Mouse (Mus musculus) adrenal gland, postnatal 4 days (tissue): ENCODE results near the gene Med24. TPM values are rescaled to one million over a fixed set of nuclear protein-coding genes. Genes with fewer than 3 reads are reported as not detected.

Source experiments
- total RNA-seq, 2 experiments: library from RNA; stranded (reverse); gene quantifications; 2 replicates each; pipeline ENCODE4 v1.2.3; 2021

Med24 gene
- total RNA-seq, 2 experiments from 2014 or later: 75.7 to 84.8 TPM

Other genes with a start within 250 kb of the Med24 start
- 1 to 10 TPM in 1 of 2 experiments, under 1 TPM in 1; 0.36 to 1.4 TPM for gene Ikzf3, start 183.4 kb downstream of the Med24 start, total RNA-seq
- gene Zpbp2, start 178.3 kb downstream of the Med24 start, total RNA-seq: under 1 TPM in 1 of 2 experiments, not detected in 1; 0.45 TPM
- gene Ormdl3, start 142.1 kb downstream of the Med24 start, total RNA-seq: 10 to 100 TPM; 74.7 to 84.1 TPM
- not detected for gene Lrrc3c, start 131.1 kb downstream of the Med24 start, total RNA-seq
- gene Gm12355, start 103.8 kb downstream of the Med24 start, total RNA-seq: 10 to 100 TPM; 23.3 to 26.6 TPM
- gene Gsdma3, start 103.1 kb downstream of the Med24 start, total RNA-seq: 10 to 100 TPM; 12.0 to 14.5 TPM
- gene Gsdma2, start 82.7 kb downstream of the Med24 start, total RNA-seq: under 1 TPM; 0.25 to 0.48 TPM
- not detected for gene Gsdma, start 65.1 kb downstream of the Med24 start, total RNA-seq
- 100 to 1,000 TPM; 137 to 147 TPM for gene Psmd3, start 46.9 kb downstream of the Med24 start, total RNA-seq
- not detected for gene Csf3, start 28.2 kb downstream of the Med24 start, total RNA-seq
- 100 to 1,000 TPM; 181 to 195 TPM for gene Thra, start 11.2 kb upstream of the Med24 start, total RNA-seq
- 100 to 1,000 TPM; 104 to 115 TPM for gene Nr1d1, start 45.9 kb upstream of the Med24 start, total RNA-seq
- gene Msl1, start 66.1 kb upstream of the Med24 start, total RNA-seq: 100 to 1,000 TPM; 119 to 121 TPM
- gene Casc3, start 75.5 kb upstream of the Med24 start, total RNA-seq: 10 to 100 TPM; 45.2 to 54.8 TPM
- gene Rapgefl1, start 107.3 kb upstream of the Med24 start, total RNA-seq: 1 to 10 TPM; 2.6 to 3.0 TPM
- gene Wipf2, start 134.2 kb upstream of the Med24 start, total RNA-seq: 10 to 100 TPM; 18.4 to 19.7 TPM
- gene Cdc6, start 178.4 kb upstream of the Med24 start, total RNA-seq: 1 to 10 TPM; 7.5 to 9.1 TPM
- gene Rara, start 198.4 kb upstream of the Med24 start, total RNA-seq: 10 to 100 TPM; 46.4 to 50.6 TPM